ENCODE assay signal across 9 mouse cellular contexts in genomic region chr5:36869186-36869577, GRCm38 (mm10). TPM values are rescaled to one million over a fixed set of nuclear protein-coding genes. Genes with fewer than 3 reads are reported as not detected.
DNase-seq lines count a peak whose midpoint lies in the region; ATAC-seq and TF ChIP-seq lines count a peak whose summit lies in the region.
"Had no signal": no experiment of that assay in that cellular context is flagged by ENCODE, and none has a peak within 500 bp of the region (broad histone marks: within the 10 kb centered on the region; RNA-seq: fewer than 3 reads in every experiment).

No protein-coding gene starts in this region.

- peaks cover 64% of the 10 kb centered on the region for H3K27me3 ChIP-seq in kidney, postnatal 0 days (ENCODE audit: insufficient read depth, low read length)
- H3K27me3 ChIP-seq in forebrain, postnatal 0 days (ENCODE audit: insufficient read depth, low read length): peaks cover 21% of the 10 kb centered on the region
- H3K27me3 ChIP-seq in neural tube, embryonic 11.5 days (ENCODE audit: control insufficient read depth, insufficient read depth, low read length): peaks cover 62% of the 10 kb centered on the region
- peaks cover 57% of the 10 kb centered on the region for H3K27me3 ChIP-seq in liver, postnatal 0 days (ENCODE audit: insufficient read depth, low read length)

- H3K27ac ChIP-seq in kidney, postnatal 0 days: no peak overlapping the region
- H3K27ac ChIP-seq in forebrain, postnatal 0 days (ENCODE audit: low read depth, low read length): peak overlapping the region; percentile 80
- H3K27ac ChIP-seq in neural tube, embryonic 11.5 days (ENCODE audit: low read depth, low read length): no peak overlapping the region
- H3K27ac ChIP-seq in liver, postnatal 0 days (ENCODE audit: low read depth): no peak overlapping the region
- H3K27ac ChIP-seq: macrophage had no signal

- TF ChIP-seq CTCF in kidney, postnatal 0 days (IDR thresholded peaks at IDR 0.05; ENCODE audit: low read depth): no peak
- TF ChIP-seq CTCF in forebrain, postnatal 0 days (IDR thresholded peaks at IDR 0.05; ENCODE audit: low read depth): no peak
- no peak for TF ChIP-seq CTCF in liver, postnatal 0 days (IDR thresholded peaks at IDR 0.05; ENCODE audit: low read depth)

- no peak for DNase-seq in kidney, postnatal 0 days (ENCODE audit: low spot score)
- DNase-seq in kidney, postnatal 10 days: no peak
- DNase-seq in cerebellum, adult 9-10 months: peak; percentile 81
- DNase-seq in forebrain, postnatal 0 days: peak; percentile 60
- DNase-seq in neural tube, embryonic 11.5 days (ENCODE audit: low spot score): no peak
- DNase-seq in B cell, adult 2 months: no peak
- no peak for DNase-seq in right cerebral cortex, postnatal 25 days
- DNase-seq in liver, postnatal 0 days: no peak

- 1% methylated on average over 7 of the region's 7 CpGs for WGBS in kidney, postnatal 0 days
- 2% methylated on average over 7 of the region's 7 CpGs for WGBS in forebrain, postnatal 0 days
- 3% methylated on average over 7 of the region's 7 CpGs for WGBS in neural tube, embryonic 11.5 days
- WGBS in liver, postnatal 0 days (ENCODE audit: insufficient replicate concordance): 2% methylated on average over 7 of the region's 7 CpGs

- H3K9ac ChIP-seq in kidney, postnatal 0 days (ENCODE audit: low read depth, low read length): no peak overlapping the region
- H3K9ac ChIP-seq in forebrain, postnatal 0 days: peak overlapping the region; percentile 77
- H3K9ac ChIP-seq in neural tube, embryonic 11.5 days (ENCODE audit: low read length): peak overlapping the region; percentile 53
- H3K9ac ChIP-seq in liver, postnatal 0 days (replicated peaks): no peak overlapping the region

- ATAC-seq in kidney, postnatal 0 days (replicated peaks; ENCODE audit: low FRiP score, low read depth): no peak
- no peak; the same call in 1 of the 2 replicates for ATAC-seq in forebrain, postnatal 0 days
- no peak; the same call in 1 of the 2 replicates for ATAC-seq in neural tube, embryonic 11.5 days (ENCODE audit: insufficient read depth, low FRiP score, low TSS enrichment)
- no peak for ATAC-seq in liver, postnatal 0 days

- H3K4me2 ChIP-seq in kidney, postnatal 0 days (ENCODE audit: low read length): peak overlapping the region; percentile 61; the same call in 1 of the 2 replicates
- peak overlapping the region; percentile 81 for H3K4me2 ChIP-seq in forebrain, postnatal 0 days (ENCODE audit: low read depth)
- peak overlapping the region; percentile 65 for H3K4me2 ChIP-seq in neural tube, embryonic 11.5 days (ENCODE audit: low read depth)
- no peak overlapping the region for H3K4me2 ChIP-seq in liver, postnatal 0 days (ENCODE audit: low read depth, low read length)

- no peaks in the 10 kb centered on the region for H3K36me3 ChIP-seq in kidney, postnatal 0 days (ENCODE audit: insufficient read depth, low read length)
- no peaks in the 10 kb centered on the region for H3K36me3 ChIP-seq in forebrain, postnatal 0 days (ENCODE audit: insufficient read depth)
- H3K36me3 ChIP-seq in neural tube, embryonic 11.5 days (ENCODE audit: control insufficient read depth, insufficient read depth, low read length): no peaks in the 10 kb centered on the region
- no peaks in the 10 kb centered on the region for H3K36me3 ChIP-seq in liver, postnatal 0 days (replicated peaks; ENCODE audit: insufficient read depth, low read length)

- no peaks in the 10 kb centered on the region for H3K9me3 ChIP-seq in kidney, postnatal 0 days (replicated peaks; ENCODE audit: low read length)
- no peaks in the 10 kb centered on the region for H3K9me3 ChIP-seq in forebrain, postnatal 0 days (ENCODE audit: low read length)
- no peaks in the 10 kb centered on the region for H3K9me3 ChIP-seq in neural tube, embryonic 11.5 days (ENCODE audit: control insufficient read depth, low read length)
- H3K9me3 ChIP-seq in liver, postnatal 0 days (ENCODE audit: low read length): no peaks in the 10 kb centered on the region

- peaks cover 10% of the 10 kb centered on the region for H3K4me1 ChIP-seq in kidney, postnatal 0 days (replicated peaks; ENCODE audit: insufficient read depth, low read length)
- H3K4me1 ChIP-seq in forebrain, postnatal 0 days (ENCODE audit: insufficient read depth): no peaks in the 10 kb centered on the region
- H3K4me1 ChIP-seq in neural tube, embryonic 11.5 days (ENCODE audit: control insufficient read depth, insufficient read depth, low read length): peaks cover 7% of the 10 kb centered on the region
- H3K4me1 ChIP-seq in liver, postnatal 0 days (ENCODE audit: insufficient read depth): no peaks in the 10 kb centered on the region

- peak overlapping the region; percentile 37; the same call in 1 of the 2 replicates for H3K4me3 ChIP-seq in kidney, postnatal 0 days (replicated peaks; ENCODE audit: low read depth, low read length)
- H3K4me3 ChIP-seq in forebrain, postnatal 0 days (ENCODE audit: low read depth, low read length): peak overlapping the region; percentile 65
- peak overlapping the region; percentile 40 for H3K4me3 ChIP-seq in neural tube, embryonic 11.5 days (ENCODE audit: low read depth, low read length)
- H3K4me3 ChIP-seq in liver, postnatal 0 days (ENCODE audit: low read depth, low read length): no peak overlapping the region

- TF ChIP-seq EP300 in liver, postnatal 0 days (IDR thresholded peaks at IDR 0.05; ENCODE audit: low read depth): no peak

RNA-seq across cellular contexts. Expression of gene Ppp2r2c, which starts 0.9 kb away (rescaled TPM):
- 0.04 and 0.11 TPM in 2 replicates for polyA plus RNA-seq in kidney, postnatal 0 days (2015; fragmentation: Nextera tagmentation; extraction: Ambion mirVana)
- total RNA-seq in forebrain, postnatal 0 days (2014; rRNA removed): 171 and 177 TPM in 2 replicates
- polyA plus RNA-seq in forebrain, postnatal 0 days (2015; fragmentation: Nextera tagmentation; extraction: Ambion mirVana): 75.5 and 96.1 TPM in 2 replicates
- 8.7 and 9.5 TPM in 2 replicates for polyA plus RNA-seq in neural tube, embryonic 11.5 days (2014; fragmentation: Nextera tagmentation; extraction: Ambion mirVana)
- not detected in 2 replicates for polyA plus RNA-seq in liver, postnatal 0 days (2015; fragmentation: Nextera tagmentation; extraction: Ambion mirVana)
- polyA plus RNA-seq: macrophage had no signal

RNA-seq across cellular contexts. Expression of gene Man2b2, which starts 38.7 kb away (rescaled TPM):
- polyA plus RNA-seq in kidney, postnatal 0 days (2015; fragmentation: Nextera tagmentation; extraction: Ambion mirVana): 16.5 and 17.6 TPM in 2 replicates
- total RNA-seq in forebrain, postnatal 0 days (2014; rRNA removed): 10.8 and 13.9 TPM in 2 replicates
- 10.3 and 12.7 TPM in 2 replicates for polyA plus RNA-seq in forebrain, postnatal 0 days (2015; fragmentation: Nextera tagmentation; extraction: Ambion mirVana)
- 11.3 and 14.6 TPM in 2 replicates for polyA plus RNA-seq in neural tube, embryonic 11.5 days (2014; fragmentation: Nextera tagmentation; extraction: Ambion mirVana)
- polyA plus RNA-seq in liver, postnatal 0 days (2015; fragmentation: Nextera tagmentation; extraction: Ambion mirVana): 15.2 and 17.0 TPM in 2 replicates

Comparison
In these comparisons a context has a peak if more than half of its experiments do, and no peak if none do; other contexts are left out.
1. DNase-seq: peak in cerebellum, adult 9-10 months (single experiment) and forebrain, postnatal 0 days (single experiment); none in kidney, postnatal 0 days (single experiment), kidney, postnatal 10 days (single experiment), neural tube, embryonic 11.5 days (single experiment), B cell, adult 2 months (0 of 2), right cerebral cortex, postnatal 25 days (single experiment) and liver, postnatal 0 days (single experiment).
2. H3K9ac ChIP-seq: peak in forebrain, postnatal 0 days (single experiment) and neural tube, embryonic 11.5 days (single experiment); none in kidney, postnatal 0 days (single experiment) and liver, postnatal 0 days (single experiment).